Mouse (Mus musculus): ENCODE measurements around the gene 1700001C19Rik.

Gene 1700001C19Rik

DNA sequence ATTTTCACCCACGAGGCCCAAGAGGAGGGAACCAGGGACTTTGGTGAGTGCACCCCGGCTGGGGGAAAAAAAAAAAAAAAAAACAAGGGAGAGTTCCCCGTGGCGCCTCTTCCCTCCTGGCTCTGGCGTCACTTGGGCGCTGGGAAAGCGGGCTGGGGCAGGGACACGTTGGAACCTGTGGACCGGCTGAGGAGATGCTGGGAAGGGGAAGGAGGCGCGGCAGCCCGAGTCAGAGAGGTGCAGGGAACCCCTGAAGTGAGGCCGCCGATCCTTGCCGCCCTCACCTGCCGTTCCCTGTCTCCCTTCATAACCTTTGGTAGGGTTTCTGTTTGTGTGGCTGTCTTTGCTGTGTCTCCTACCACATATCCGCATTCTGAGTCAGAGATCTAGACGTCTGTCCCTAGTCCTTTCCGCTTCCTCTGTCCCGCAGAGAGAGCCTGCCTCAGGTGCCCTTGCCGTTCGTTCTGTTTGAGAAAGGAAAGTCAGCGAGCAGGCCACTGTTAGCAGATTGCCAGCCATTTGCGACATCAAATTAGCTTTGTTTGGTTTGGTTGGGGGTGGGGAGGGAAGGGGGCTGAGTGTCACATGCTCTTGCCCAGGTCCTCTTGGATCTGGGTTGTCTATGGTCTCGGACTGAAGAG is at the start of gene 1700001C19Rik:
1700001C19Rik (minus strand) TSS at position 470 of the 641 bp plus-strand sequence.
- peak; percentile 48 for DNase-seq (ENCODE audit: low spot score)

DNA sequence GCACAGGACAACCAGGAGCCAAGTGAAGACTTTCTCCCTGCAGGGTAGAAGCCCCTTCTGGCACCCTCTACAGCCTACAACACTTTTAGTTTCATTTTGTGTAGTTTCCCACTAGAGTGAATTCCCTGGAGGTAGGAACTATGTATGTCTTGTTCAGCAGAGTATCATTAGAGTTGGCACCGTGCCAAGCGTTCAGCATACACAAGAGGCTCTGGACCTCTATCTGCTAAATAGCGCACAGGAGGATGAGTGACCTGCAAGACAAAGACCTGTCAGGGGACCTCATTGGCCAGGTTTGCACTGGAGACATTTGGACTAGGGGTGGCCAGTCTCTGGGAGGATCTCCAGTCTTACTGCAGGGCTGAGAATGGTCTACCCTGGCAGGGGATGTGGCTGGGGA is 48.6 kb upstream of the 1700001C19Rik start:
- no peak for DNase-seq (ENCODE audit: low spot score)

DNA sequence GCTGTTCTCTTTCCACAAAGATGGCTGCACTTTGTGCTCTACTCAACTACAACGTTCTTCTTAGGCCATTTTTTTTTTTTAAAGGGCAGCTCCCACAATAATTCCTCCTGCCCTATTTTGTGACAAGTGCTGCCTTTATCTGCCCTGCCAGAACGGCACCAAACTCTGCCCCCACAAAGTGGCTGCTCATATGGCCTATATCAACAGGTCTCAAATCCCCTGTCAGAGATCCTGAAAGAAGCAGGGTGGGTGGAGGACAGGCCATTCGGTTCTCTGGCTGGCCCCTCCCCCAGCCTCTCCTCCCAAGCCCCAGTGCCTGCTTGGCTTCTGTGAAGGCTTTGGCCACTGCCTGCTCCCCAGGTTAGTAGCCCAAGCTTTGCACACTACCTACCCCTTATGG is 47.8 kb upstream of the 1700001C19Rik start:
- no peak for DNase-seq (ENCODE audit: low spot score)

DNA sequence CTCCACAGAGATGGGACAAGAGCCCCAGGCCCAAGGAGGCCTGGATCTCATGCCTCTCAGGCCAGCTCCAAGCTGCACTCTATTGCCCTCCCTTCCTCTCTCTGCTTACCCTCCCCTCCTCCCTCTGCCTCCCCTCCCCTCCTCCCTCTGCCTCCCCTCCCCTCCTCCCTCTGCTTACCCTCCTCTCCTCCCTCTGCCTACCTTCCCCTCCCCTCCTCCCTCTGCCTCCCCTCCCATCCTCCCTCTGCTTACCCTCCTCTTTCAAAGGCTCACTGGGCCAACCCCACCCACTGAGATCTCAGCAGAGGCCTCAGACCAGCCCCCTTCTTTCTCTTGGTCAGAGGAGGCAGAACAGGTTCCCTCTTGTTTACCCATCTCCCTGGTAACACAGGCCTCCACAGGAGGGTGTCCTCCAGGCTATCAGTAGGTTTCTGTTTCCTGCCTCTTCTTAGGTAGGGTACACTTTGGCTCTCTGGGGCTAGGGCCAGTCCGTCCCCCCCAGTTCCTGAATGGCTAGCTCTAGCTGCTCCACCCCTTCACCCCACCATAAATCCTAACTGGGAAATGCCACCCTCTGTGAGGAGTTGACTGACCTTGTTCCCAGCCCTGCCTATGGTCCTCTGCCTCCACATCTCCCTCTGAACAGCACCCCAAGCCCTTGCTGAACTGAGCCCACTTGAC is 47.2 kb upstream of the 1700001C19Rik start:
- peak; percentile 75 for DNase-seq (ENCODE audit: low spot score)

DNA sequence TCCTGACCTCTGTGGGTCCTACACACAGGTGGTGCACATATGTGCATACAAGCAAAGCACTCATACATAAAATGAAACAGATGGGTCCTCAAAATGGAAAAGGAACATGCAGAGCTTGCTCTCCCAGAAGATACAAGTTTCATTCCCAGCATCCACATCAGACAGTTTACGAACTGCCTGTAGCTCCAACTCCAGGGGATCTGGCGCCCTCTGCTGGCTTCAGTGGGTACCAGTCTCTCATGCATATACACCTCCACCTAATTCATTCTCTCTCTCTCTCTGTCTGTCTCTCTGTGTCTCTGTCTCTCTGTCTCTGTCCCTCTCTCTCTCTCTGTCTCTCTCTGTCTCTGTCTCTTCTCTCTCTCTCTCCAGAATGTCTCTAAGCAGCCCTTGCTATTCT is 45.2 kb upstream of the 1700001C19Rik start:
- peak; percentile 87 for DNase-seq (ENCODE audit: low spot score)

DNA sequence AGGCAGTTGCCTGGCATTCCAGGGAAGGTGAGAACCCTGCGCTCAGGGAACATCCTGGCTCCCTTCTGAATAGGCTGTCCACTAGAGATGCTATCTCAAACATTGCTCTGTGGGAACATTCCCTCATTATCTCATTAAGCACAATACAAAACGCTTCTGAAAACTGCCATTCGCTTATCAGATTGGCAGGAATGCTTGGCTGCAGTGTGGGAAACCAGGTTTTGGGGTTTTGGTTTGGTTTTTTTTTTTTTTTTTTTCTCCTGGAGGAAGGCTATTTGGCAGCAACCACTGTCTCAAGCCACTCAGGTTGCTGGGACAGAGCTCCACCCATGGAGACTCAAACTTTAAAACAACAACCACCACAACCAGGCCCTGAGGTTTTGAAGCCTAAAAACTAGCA is 42.7 kb upstream of the 1700001C19Rik start:
- no peak for DNase-seq (ENCODE audit: low spot score)

DNA sequence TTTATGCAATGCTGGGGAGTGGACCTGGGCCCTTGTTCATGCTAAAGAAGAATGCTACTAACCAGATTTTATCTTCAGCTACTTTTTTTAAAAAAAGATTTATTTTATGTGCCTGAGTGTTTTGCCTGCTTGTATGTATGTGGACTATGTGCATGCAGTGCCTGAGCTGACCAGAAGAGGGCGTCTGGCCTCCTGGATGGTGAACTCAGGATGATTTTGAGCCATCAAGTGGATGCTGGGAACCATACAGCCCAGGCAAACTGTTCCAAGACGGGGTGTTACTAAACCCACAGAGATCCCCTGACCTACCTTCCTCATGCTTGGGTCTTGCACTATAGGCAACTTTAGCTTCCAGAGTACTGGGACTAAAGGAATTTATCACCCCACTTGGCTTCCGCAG is 38.5 kb upstream of the 1700001C19Rik start:
- DNase-seq (ENCODE audit: low spot score): no peak

DNA sequence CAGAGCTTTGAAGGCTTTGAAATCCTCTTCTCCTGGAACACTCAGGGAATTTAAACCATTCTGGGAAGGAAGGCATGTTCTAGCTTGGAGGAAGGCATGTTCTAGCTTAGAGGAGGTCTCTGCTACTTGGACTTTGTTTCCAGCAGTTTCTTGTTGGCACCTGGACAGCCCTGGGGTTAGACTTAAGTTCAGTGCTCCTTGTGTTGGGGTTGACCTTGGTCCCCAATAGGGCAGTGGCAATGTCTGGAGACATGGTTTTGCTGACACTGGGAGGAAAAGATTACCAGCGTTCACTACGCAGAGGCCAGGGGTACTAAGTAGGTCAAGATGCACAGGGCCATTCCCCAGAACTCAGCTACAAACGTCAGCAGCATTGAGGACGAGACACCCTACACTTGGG is 38.0 kb upstream of the 1700001C19Rik start:
- DNase-seq (ENCODE audit: low spot score): no peak

DNA sequence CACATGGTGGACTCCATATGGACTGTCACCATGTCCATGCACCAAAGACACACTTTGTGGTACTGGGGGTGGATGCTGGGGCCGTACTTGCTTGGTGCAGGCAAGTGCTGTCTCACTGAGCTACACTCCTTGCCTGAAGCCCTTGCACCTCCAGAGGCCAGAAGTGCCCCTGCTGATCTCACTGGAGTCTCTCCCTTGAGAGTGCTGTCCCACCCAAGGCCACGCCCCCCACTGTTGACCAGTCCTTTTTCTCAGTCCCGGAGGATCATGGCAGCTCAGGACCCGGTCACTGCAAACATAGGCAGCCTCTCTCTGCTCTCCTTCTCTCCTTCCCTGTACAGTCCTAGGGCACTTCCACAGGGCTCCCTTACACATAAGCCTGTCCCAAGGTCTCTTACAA is 37.1 kb upstream of the 1700001C19Rik start:
- no peak for DNase-seq (ENCODE audit: low spot score)

DNA sequence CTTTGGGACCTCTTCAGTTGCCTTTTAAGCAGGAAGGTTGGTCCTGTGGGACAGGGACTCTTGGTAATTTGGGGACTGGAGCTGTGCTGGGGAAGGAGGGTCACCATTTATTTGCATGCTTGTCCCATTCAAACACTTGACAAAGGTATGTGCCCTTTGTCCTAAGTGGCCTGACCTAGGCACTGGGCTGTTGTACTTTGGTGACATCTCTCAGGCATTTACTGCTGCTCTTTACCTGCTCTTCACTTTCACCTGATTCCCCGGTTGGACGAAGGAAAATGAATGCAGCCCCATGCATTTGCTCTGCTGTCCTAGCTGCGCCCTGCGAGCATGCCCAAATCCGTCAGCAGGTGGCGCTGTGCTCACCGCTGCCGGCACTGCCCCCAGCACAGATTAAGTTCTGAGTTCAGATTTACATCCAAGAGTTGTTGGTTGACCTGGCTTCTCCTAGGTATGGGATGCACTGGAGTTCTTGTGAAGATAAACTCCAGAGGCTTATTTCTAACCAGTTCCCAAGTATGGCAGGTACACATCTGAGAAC is 36.3 kb upstream of the 1700001C19Rik start:
- peak; percentile 64 for DNase-seq (ENCODE audit: low spot score)

DNA sequence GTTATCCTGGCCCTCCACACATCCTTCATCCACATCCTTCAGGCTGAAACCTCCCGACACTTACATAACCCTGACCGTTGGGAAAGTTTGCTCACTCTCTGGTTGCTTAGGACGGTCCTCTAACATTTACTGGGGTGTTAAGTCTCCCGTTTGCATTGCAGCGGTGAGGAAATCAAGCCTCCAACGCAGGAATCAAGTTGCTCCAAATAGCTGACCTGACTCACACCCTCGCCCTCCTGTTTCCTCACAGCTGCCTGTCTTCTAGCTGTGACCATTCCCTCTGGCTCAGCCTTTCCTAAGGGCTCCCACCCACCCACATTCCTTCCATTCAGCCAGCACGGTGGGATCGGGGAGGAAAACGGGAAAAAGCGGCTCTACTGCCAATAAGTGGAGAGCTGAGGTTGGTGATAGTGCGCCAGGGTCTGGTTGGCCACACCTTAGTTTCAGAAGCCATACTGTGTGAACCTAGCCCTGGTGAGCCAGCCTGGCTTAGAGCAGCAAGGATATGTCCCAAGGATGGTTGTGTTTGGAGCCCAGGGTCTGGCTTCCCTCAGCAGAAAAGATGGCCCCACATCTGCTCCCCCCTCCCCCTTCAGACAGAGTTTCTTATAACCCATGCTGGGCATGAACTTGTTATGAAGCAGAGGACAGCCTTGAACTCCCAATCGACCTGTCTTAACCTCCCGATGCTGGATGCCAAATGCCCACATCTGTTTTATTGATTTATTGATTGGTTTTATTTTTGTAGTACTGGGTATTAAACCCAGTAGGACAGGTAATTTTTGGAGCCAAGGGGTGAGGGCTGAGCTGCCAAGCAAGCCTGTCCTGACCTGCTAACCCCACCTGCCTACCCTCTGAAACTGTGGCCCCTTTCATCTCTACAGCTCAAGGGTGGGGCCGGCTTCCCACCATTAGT is 35.5 kb upstream of the 1700001C19Rik start:
- DNase-seq (ENCODE audit: low spot score): peak; percentile 32

DNA sequence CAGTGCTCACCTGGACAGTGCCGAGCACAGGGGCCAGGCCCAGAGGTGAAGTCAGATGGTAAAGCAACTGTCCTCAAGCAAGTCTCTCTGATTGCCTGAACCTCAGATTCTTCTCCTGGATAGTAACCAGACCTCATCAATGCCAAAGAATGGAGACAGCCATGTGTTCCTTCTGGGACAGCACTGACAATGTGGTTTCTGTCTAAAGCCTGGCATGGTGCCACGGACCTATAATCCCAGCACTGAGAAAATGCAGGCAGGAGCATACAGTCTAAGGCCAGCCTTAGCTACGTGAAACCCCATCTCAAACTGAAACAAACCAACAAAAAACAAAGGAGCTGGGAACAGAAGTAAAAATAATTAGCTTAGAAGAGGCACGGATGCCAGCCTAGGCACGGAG is 33.5 kb upstream of the 1700001C19Rik start:
- DNase-seq (ENCODE audit: low spot score): no peak

DNA sequence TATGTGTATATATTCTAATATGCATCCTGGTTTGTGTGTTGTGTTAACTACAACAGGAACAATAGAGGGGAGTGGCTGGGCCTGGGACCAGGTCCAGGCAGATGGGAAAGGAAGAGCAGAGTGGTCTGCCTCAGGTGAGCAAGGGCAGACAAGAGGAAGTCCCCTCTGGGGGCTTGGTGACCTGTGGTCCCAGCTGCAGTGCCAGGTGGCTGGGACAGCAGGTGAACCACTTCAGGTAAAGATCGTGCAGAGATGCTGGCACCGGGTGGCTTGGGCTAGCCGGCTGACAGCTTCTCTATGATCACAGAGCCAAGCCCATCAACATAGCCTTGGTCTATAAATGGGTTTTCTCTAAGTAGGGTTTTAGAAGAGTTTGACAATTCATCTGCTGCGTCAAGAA is 32.9 kb upstream of the 1700001C19Rik start:
- DNase-seq (ENCODE audit: low spot score): no peak

DNA sequence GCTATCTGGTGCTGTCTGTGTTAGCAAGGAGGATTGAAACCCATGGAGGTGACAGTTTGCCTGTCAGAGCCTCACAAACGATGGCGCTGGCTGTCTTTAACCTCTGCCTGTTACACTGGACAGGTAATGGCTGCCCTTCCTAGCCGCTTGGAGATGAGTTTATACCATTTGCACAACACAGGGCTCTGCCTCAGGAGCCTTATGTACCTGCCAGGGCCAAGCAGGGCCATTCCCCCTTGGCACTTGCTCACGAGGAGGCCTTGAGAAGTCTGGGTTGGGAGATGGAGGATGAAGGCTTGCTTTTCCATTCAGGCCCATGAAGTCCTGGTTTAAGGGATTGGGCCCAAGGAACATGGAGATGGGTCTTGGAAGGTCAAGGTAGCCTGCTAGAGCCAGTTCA is 32.5 kb upstream of the 1700001C19Rik start:
- DNase-seq (ENCODE audit: low spot score): no peak

DNA sequence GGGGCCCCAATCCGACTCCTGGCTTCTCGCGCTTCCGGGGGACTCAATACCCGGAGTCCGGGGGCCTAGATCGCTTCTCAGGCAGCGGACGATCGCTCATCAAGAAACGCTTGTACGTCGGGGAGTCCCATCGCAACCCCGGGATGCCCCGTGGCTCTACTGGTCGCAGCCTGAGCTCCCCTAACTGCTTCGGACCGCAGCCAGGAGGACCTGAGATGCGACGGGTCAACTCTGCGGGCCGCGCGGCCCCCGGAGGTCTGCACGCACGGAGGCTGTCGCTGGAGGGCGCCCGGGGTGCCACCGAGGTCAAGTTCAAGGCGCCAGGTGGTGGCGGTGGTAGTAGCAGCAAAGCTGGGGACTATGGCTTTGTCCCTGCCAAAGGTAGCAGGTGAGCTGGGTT is 31.3 kb upstream of the 1700001C19Rik start:
- DNase-seq (ENCODE audit: low spot score): no peak

DNA sequence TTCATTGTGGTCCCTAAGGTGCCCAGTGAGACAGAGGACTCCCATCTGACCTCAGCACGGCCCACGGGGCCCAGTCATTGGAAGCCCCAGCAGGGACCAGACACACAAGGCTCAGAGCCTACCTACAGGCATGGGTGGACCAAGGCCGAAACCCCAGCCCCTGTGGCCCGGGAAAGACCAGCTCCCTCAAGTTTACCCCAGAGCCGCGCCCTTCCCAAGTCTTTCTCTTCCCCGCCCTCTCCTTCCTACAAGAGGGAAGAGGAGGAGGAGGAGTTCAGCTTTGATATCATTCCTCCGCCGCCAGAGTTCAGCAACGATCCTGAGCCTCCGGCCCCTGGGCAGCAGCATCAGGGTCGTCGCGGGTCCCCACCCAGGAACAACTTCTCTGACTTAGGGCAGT is 30.9 kb upstream of the 1700001C19Rik start:
- DNase-seq (ENCODE audit: low spot score): no peak

DNA sequence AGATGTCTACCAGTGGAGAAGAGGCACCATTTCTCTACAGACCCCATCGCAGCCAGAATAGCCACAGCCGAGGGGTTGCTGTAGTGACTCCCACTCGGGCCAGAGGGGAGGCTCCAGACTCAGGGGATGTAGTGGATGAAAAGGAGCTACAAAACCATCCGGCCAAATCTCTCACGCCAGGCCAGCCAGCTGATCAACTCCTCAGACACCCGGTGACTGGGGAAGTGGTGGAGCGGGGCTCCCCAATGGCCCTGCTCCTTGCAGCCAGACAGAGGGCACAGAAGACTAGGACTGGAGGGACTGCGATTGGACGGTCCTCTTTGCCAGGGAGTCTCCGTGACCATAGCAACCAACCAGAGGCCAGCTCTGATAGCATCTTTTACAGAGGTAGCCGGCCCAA is 30.5 kb upstream of the 1700001C19Rik start:
- DNase-seq (ENCODE audit: low spot score): no peak

DNA sequence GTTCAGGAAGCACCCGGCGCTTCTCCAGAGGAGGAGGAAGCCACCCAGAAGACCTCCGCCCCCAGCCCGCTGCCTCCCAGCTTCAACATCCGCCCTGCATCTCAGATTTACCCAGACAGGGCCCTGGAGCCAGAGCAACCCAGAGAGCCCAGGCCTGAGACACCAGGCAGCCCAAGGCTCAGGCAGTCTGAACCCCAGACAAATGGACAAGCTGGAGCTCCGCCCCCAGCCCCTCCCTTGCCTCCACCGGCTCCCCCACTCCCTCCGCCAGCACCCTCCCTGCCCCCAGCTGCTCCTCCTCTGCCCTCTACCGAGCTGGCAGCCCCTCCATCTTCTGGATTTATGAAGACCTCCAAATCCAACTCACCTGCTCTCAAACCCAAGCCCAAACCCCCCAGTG is 29.1 kb upstream of the 1700001C19Rik start:
- no peak for DNase-seq (ENCODE audit: low spot score)

DNA sequence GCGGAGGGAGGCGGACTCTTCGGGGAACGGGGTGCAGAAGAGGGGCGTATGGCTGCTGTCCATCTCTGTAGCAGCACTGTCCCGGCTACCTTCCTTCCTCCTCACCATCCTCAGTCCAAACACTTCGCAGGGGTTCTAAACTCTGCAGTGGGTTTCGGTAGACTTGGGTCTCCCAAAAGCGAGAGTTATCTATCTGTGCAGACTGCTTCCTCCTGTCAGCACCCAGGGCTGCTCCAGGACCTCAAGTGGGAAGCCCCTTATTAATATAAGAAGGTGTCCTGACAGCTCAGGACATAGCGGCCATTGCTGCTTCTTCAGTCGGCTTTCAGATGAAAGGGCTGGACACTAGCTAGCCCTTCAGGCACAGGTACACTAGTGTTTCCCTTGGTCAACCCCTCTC is 27.8 kb upstream of the 1700001C19Rik start:
- no peak for DNase-seq (ENCODE audit: low spot score)

DNA sequence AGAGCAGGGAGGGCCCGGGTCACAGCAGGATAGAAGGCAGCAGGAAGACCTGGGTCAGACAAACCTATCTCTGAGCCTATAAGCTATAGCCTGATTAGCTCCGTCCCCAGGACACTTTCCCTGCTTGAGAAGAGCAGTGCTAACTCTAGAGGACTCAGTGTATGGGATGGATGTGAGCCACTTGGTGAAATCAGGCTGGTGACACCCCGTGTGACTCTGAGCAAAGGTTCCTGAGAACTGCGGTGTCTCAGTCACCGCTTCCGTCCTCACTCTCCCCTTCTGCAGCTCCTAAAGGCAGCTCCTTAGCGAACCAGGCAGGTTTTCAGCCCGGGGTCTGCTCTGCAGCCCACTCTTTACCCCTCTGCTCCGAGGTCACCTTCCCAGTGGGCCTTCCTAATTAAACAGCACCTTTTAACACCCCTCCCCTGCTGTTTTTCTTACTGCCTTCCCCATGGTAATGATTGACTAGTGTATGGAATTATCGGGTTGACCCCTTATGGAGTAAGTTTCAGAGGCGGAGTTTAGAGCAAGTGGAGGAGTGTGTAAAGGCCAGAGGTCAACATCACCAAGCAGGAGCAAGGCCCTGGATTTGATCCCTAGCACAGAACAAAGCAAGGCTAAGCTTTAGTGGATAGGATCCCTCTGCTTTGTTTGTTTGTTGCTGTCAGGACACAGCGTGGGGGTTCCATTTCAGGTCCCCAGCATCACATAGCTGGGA is 27.2 kb upstream of the 1700001C19Rik start:
- DNase-seq (ENCODE audit: low spot score): no peak

DNA sequence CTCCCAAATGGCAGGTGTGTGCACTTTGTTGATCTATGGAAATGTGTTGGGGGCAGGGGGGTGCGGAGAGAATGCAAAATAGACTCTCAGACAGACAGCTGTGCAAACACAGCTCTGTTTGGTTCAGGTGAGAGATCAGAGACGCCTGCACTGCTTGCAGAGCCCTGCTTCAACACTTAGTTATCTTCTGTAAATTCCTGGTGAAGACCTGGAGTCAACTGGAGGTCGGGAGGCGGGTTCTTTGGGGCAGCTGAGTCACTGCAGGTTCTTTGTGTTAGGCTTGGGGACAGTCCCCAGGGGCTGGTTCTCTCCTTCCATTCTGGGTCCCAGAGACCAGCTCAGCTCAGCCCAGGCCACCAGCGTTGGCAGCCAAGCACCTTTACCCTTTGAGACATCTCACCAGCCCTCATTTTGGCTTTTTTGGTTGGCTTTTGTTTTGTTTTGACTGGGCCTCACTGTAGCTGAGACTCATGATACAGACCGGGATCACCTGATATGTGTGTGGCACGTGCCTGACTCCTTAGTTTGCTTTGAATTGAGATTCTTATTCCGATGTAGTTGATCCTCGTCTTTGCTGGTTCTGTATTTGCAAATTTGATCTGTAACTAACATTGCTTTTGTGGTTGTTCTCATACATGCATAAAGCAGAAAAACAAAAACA is 25.7 kb upstream of the 1700001C19Rik start:
- DNase-seq (ENCODE audit: low spot score): no peak
